Mouse (Mus musculus) embryonic fibroblast, embryonic 13.5 days (primary cell): Measurements from ENCODE around the gene Ttll11. TPM values are rescaled to one million over a fixed set of nuclear protein-coding genes. Genes with fewer than 3 reads are reported as not detected.

Source experiments
- H3K27ac ChIP-seq: 2 replicates; pipeline ENCODE4 v1.5.1; 2012; ENCODE audit warnings: low read length, control low read depth, inconsistent platforms; ENCODE audit not compliant: insufficient read depth
- H3K4me1 ChIP-seq: 2 replicates; pipeline ENCODE4 v1.6.1; 2011; ENCODE audit warnings: low read length; ENCODE audit not compliant: control insufficient read depth, insufficient read depth
- H3K4me3 ChIP-seq: 2 replicates; pipeline ENCODE4 v1.5.1; 2011; ENCODE audit warnings: mild to moderate bottlenecking, control low read depth, low read length; ENCODE audit not compliant: insufficient read depth
- CTCF ChIP-seq: IDR thresholded peaks from 2 replicates; pipeline ENCODE4 v1.5.1; 2011; ENCODE audit warnings: mild to moderate bottlenecking, control low read depth, low read length, moderate library complexity, borderline replicate concordance; ENCODE audit not compliant: insufficient read depth
- POLR2A ChIP-seq: IDR thresholded peaks from 2 replicates; pipeline ENCODE4 v1.6.1; 2011; ENCODE audit warnings: low read depth, mild to moderate bottlenecking, control low read depth, low read length, moderate library complexity
- polyA plus RNA-seq: library from polyadenylated mRNA; stranded (reverse); fragments of >200 nt; gene quantifications from 2 replicates; pipeline ENCODE4 v1.2.4, GENCODE M21; 2011; ENCODE audit warnings: low read depth; ENCODE audit not compliant: missing spikeins, insufficient read length

The Ttll11 gene
- polyA plus RNA-seq, 1 experiment = 4.6 TPM

- TF ChIP-seq POLR2A (no peak), CTCF (no peak)
- Histone ChIP-seq H3K4me3 (no peak overlapping the region), H3K4me1 (no peaks in the 10 kb centered on the region), H3K27ac (no peak overlapping the region)
These were observed 218.8 kb downstream of the Ttll11 start for GRCm38 (mm10) chr2:35760867-35761266.

- H3K4me1 ChIP-seq = no peaks in the 10 kb centered on the region
- no peak for TF ChIP-seq CTCF
- no peak for TF ChIP-seq POLR2A
- H3K27ac ChIP-seq = no peak overlapping the region
- H3K4me3 ChIP-seq = no peak overlapping the region
These were observed 219.4 kb downstream of the Ttll11 start for GRCm38 (mm10) chr2:35760352-35760751.

GRCm38 (mm10) chr2:35756467-35756866 lies 223.2 kb downstream of the Ttll11 start:
- no peak overlapping the region for H3K4me3 ChIP-seq
- H3K27ac ChIP-seq = no peak overlapping the region
- no peaks in the 10 kb centered on the region for H3K4me1 ChIP-seq
- TF ChIP-seq CTCF (no peak), POLR2A (no peak)

DNA sequence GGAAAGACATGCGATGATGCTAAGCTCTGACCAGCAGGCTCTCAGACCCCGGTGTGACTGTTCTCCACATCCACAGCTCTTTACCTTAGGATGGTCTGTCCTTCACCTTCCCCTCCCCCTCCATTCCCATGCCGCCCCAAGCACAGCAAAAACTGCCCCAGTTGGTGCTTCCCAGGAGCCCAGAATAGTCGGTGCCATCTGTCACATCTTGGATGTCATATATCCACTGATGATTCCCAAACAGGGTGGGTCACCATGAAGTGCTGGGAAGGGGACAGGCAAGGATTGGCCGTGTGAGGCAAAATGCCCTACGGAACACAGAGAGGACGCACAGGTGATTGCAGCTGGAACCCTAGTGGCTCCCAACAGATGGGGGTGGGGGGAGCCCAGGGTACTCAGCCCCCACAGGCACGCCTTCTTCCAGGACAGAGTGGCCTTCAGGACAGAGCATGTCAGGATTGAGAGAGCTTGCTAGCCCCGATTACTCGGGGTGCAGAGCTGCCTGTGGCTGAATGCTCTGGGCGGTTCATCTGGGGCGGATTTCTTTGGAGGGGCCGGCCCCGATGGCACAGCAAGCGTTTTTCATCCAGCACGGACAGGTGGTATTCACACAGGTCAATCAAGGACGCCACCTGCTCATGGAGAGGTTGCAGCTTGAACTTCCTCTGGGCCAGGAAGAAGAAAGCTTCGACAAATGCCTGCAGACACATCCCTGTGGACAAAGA lies 227.8 kb downstream of the Ttll11 start:
- TF ChIP-seq CTCF (no peak), POLR2A (no peak)

GRCm38 (mm10) chr2:35750533-35751141 lies 229.1 kb downstream of the Ttll11 start:
- no peaks in the 10 kb centered on the region for H3K4me1 ChIP-seq
- H3K27ac ChIP-seq = no peak overlapping the region
- H3K4me3 ChIP-seq = no peak overlapping the region
- TF ChIP-seq CTCF (no peak), POLR2A (no peak)

More for the DNA sequence above, 227.8 kb downstream of the Ttll11 start:
- Histone ChIP-seq H3K4me1 (no peaks in the 10 kb centered on the region), H3K4me3 (no peak overlapping the region), H3K27ac (no peak overlapping the region)

DNA sequence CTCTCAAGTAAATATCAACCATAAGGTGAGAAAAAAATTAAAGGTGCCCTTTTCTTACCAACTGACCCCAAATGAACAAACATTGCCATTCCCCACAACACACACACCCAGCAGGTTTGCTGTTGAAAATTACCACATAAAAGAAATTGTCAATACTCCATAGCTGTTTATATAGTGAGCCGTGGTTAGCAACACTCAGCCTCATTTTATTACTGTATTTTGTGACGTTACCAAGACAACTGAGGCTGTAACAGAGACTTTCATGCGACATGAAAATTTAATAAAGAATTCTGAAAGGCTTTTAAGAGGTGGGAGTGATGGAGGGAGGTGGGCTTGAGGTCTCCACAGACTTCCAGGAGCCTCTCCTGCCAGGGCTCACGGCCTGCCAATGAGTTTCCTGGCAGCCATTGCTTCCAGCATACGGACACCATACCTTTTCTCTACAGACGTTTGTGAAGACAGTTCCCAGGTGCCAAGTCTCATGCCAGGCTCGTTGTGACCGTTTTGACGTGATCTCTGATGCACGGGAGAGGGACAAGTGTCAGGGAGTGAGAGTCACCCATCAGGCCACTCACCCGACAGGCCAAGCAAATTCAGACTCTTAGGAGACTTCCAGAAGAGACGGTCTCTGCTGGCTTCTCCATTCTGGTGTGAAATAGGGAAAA lies 232.2 kb downstream of the Ttll11 start:
- TF ChIP-seq POLR2A (no peak), CTCF (no peak)
- Histone ChIP-seq H3K27ac (no peak overlapping the region), H3K4me3 (no peak overlapping the region), H3K4me1 (no peaks in the 10 kb centered on the region)

DNA sequence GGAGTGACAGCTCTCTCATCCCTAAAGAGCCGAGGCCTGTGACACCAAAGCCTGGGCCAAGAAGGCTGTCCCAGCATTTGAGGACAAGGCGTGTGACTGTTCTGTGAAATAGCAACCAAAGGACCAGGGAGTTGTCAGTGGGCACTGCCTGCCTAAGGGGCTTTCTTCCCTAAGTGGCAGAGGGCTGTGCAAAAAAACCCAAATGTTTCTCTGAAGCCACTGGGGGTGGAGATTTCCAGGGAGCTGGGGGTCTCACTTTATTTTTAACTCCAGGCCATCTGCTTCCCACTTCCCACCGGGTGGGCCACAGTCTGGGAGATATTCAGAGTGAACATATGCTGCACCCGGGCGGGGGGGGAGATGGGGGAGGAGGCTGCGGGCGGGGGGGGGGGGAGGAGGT lies 233.1 kb downstream of the Ttll11 start:
- H3K4me3 ChIP-seq = no peak overlapping the region
- no peaks in the 10 kb centered on the region for H3K4me1 ChIP-seq
- TF ChIP-seq CTCF (no peak), POLR2A (no peak)
- no peak overlapping the region for H3K27ac ChIP-seq

DNA sequence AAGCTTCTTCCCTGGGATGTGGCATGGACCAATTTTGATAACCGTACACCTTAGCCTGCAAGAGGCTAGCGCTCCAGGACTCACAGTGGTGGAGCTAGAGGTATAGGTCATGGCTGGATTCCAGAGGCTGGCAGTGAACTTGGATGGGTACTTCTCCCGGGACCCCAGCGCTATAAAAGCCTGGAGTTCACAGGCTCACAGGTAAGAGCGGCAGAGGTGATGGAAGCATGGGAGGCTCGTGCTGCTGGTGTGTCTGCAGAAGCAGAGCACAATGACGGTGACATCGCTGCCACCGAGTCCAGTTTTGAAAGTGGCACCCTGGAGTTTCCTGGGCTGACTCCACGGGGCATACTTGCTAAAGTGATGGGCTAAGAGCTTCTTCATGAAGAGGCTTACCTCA lies 233.8 kb downstream of the Ttll11 start:
- no peak overlapping the region for H3K4me3 ChIP-seq
- H3K4me1 ChIP-seq = no peaks in the 10 kb centered on the region
- no peak overlapping the region for H3K27ac ChIP-seq
- TF ChIP-seq POLR2A (no peak), CTCF (no peak)

- Histone ChIP-seq H3K4me1 (no peaks in the 10 kb centered on the region), H3K4me3 (no peak overlapping the region), H3K27ac (no peak overlapping the region)
- TF ChIP-seq CTCF = no peak
- no peak for TF ChIP-seq POLR2A
These were observed 240.0 kb downstream of the Ttll11 start for GRCm38 (mm10) chr2:35739669-35740254.
